Mouse (Mus musculus): ENCODE measurements around the gene Tex12. TPM values are rescaled to one million over a fixed set of nuclear protein-coding genes. Genes with fewer than 3 reads are reported as not detected.

The Tex12 gene
- total RNA-seq, 2 experiments from 2014 or later, result not detected

DNA sequence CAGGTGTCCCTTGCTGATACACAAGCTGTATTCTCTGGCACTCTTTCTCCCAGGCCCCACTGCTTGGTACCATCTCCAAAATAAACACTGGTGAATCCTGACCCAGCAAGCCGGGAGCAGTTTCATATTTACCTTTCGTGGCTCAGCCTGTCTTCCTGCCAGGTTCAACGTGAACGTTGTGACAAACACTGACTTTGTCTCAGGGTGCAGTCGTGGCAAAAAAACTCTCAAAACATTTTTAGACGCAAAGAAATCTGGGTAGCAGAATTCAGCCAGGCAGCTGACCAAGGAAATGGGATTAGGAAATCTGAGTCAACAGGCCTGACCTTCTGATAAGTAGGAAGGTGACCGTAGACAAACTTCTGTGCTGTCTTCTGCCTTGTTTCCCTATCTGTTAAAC is 53.6 kb downstream of the Tex12 start:
- DNase-seq, result no peak

Other genes starting within 250 kb of the Tex12 start
- gene Rpl10-ps3, start 216.4 kb downstream of the Tex12 start, total RNA-seq (2021), result 1,000 to 10,000 TPM; 1,100 to 1,109 TPM
- gene Plet1, start 66.8 kb downstream of the Tex12 start, total RNA-seq (2021), result not detected
- 10 to 100 TPM; 59.2 to 88.5 TPM for gene Pts, start 32.6 kb downstream of the Tex12 start, total RNA-seq (2021)
- gene Il18, start 6.5 kb downstream of the Tex12 start, total RNA-seq (2021), result 1 to 10 TPM; 4.3 to 5.5 TPM
- gene Bco2, start 6.1 kb downstream of the Tex12 start, total RNA-seq (2021), result 1 to 10 TPM; 2.7 to 5.7 TPM
- 100 to 1,000 TPM; 261 to 290 TPM for gene Sdhd, start 42.5 kb upstream of the Tex12 start, total RNA-seq (2021)
- 100 to 1,000 TPM; 196 to 200 TPM for gene Timm8b, start 42.6 kb upstream of the Tex12 start, total RNA-seq (2021)
- gene Pih1d2, start 56.0 kb upstream of the Tex12 start, total RNA-seq (2021), result 1 to 10 TPM; 2.2 to 2.3 TPM
- 10 to 100 TPM; 19.5 to 26.4 TPM for gene Nkapd1, start 56.1 kb upstream of the Tex12 start, total RNA-seq (2021)
- 100 to 1,000 TPM; 161 to 169 TPM for gene Dlat, start 98.5 kb upstream of the Tex12 start, total RNA-seq (2021)
- 1 to 10 TPM; 5.6 to 6.2 TPM for gene Dixdc1, start 178.2 kb upstream of the Tex12 start, total RNA-seq (2021)
- 1 to 10 TPM; 3.5 to 4.6 TPM for gene 2310030G06Rik, start 185.2 kb upstream of the Tex12 start, total RNA-seq (2021)
- gene Cryab, start 190.0 kb upstream of the Tex12 start, total RNA-seq (2021), result 10 to 100 TPM; 21.2 to 46.6 TPM
- gene Hspb2, start 191.0 kb upstream of the Tex12 start, total RNA-seq (2021), result 1 to 10 TPM; 1.5 to 2.2 TPM
- gene Fdxacb1, start 206.9 kb upstream of the Tex12 start, total RNA-seq (2021), result 1 to 10 TPM; 4.2 to 6.1 TPM
- 10 to 100 TPM; 24.2 to 27.7 TPM for gene Alg9, start 213.7 kb upstream of the Tex12 start, total RNA-seq (2021)
- 10 to 100 TPM; 34.9 to 44.5 TPM for gene 1110032A03Rik, start 214.2 kb upstream of the Tex12 start, total RNA-seq (2021)